Mouse (Mus musculus): ENCODE results near the gene Map3k5. TPM values are rescaled to one million over a fixed set of nuclear protein-coding genes. Genes with fewer than 3 reads are reported as not detected.

Map3k5 gene
- polyA plus RNA-seq, 1 experiment from 2014 or later, result 3.1 TPM

DNA sequence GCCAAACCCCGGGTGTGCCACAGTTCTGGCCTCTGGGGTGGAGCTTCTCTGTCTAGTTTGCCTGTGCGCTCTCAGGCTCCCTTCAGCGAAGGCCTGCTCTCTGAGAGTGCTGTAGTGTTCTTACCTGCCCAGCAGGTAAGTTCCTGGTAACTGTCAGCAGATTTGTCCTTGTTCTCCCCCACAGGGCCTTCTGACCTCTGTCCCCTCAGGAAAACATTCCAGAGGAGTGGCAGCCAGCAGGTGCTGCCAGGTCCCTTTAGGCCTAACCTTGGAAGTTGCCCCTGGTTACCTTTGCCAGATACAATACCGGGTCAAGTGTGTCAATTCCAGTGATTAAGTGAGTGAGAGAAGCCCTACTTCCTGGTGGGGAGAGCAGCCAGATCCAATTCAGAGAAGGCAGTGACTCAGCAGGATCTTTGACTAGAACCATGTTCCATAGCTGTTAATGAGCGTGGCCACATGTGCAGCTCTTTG is 252.6 kb downstream of the Map3k5 start:
- H3K4me1 ChIP-seq (ENCODE audit: insufficient read depth, low read depth, low read length), result no peaks in the 10 kb centered on the region; the same call in 1 of the 2 replicates
- peak overlapping the region; percentile 8 for H3K27ac ChIP-seq (ENCODE audit: low read length)
- no peaks in the 10 kb centered on the region for H3K36me3 ChIP-seq (ENCODE audit: insufficient read depth, low read length)
- peak; percentile 86 for ATAC-seq
- WGBS, result 58% methylated on average over 5 of the region's 5 CpGs
- H3K9ac ChIP-seq (replicated peaks; ENCODE audit: low read depth), result no peak overlapping the region
- DNase-seq (ENCODE audit: low spot score), result peak; percentile 61
- H3K9me3 ChIP-seq (ENCODE audit: low read length), result no peaks in the 10 kb centered on the region
- H3K4me3 ChIP-seq (ENCODE audit: low read depth, low read length), result no peak overlapping the region
- TF ChIP-seq EP300 (IDR thresholded peaks at IDR 0.05), result no peak
- TF ChIP-seq CTCF (IDR thresholded peaks at IDR 0.05), result no peak
- no peak overlapping the region for H3K4me2 ChIP-seq (replicated peaks; ENCODE audit: low read depth, low read length)
- H3K27me3 ChIP-seq (replicated peaks; ENCODE audit: insufficient read depth, low read length), result no peaks in the 10 kb centered on the region

DNA sequence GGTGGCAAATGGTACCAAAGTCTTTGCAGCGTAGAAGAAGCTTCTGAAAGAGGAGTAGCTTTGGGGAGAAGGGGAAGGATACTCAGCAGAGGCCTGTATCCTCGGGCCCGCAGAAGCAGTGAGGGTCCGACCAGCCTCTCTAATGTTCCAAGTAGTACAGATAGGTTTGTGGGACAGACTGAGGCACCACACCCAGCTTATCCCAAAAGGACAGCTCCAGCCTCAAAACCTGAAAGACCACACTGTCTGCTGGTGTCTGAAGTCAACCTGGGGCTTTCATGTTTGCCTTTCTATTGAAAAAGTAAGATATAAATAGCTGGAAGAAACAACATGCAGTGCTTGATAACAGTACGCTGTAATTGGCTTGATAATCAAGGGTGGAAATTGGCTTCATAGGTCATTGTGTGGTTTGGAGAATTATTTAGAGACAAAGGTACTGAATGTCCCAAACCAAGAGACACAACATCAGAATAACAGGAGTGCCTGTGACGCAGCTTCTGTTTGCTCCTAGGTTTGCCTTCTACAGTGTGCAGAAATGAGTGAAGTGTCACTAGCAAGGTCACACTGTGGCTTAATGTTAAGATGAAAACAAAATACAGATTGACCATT is 256.0 kb downstream of the Map3k5 start:
- Histone ChIP-seq H3K4me1 (ENCODE audit: insufficient read depth, low read depth, low read length) (no peaks in the 10 kb centered on the region), H3K9ac (replicated peaks; ENCODE audit: low read depth) (no peak overlapping the region), H3K9me3 (ENCODE audit: low read length) (no peaks in the 10 kb centered on the region), H3K4me3 (ENCODE audit: low read depth, low read length) (no peak overlapping the region), H3K27ac (ENCODE audit: low read length) (no peak overlapping the region), H3K4me2 (replicated peaks; ENCODE audit: low read depth, low read length) (no peak overlapping the region), H3K36me3 (ENCODE audit: insufficient read depth, low read length) (no peaks in the 10 kb centered on the region), H3K27me3 (replicated peaks; ENCODE audit: insufficient read depth, low read length) (no peaks in the 10 kb centered on the region)
- TF ChIP-seq CTCF (IDR thresholded peaks at IDR 0.05) (no peak), EP300 (IDR thresholded peaks at IDR 0.05) (no peak)
- WGBS, result 86% methylated on average over 6 of the region's 6 CpGs
- ATAC-seq (no peak), DNase-seq (ENCODE audit: low spot score) (no peak)

Other genes starting within 250 kb of the Map3k5 start
- 0.11 and 0.18 TPM in 2 replicates for gene Il20ra, start 221.9 kb upstream of the Map3k5 start, polyA plus RNA-seq (2015; fragmentation: Nextera tagmentation; extraction: Ambion mirVana)
- gene Slc35d3, start 83.0 kb upstream of the Map3k5 start, polyA plus RNA-seq (2015; fragmentation: Nextera tagmentation; extraction: Ambion mirVana), result 0.36 and 0.39 TPM in 2 replicates
- 40.3 TPM in 2 replicates for gene Pex7, start 26.8 kb upstream of the Map3k5 start, polyA plus RNA-seq (2015; fragmentation: Nextera tagmentation; extraction: Ambion mirVana)
- gene Map7, start 214.0 kb downstream of the Map3k5 start, polyA plus RNA-seq (2015; fragmentation: Nextera tagmentation; extraction: Ambion mirVana), result 12.9 and 14.4 TPM in 2 replicates